Mouse (Mus musculus): Measurements from ENCODE around the gene Prkg1. TPM values are rescaled to one million over a fixed set of nuclear protein-coding genes. Genes with fewer than 3 reads are reported as not detected.

Prkg1 gene
- polyA plus RNA-seq, 1 experiment from 2014 or later = 0.74 TPM

DNA sequence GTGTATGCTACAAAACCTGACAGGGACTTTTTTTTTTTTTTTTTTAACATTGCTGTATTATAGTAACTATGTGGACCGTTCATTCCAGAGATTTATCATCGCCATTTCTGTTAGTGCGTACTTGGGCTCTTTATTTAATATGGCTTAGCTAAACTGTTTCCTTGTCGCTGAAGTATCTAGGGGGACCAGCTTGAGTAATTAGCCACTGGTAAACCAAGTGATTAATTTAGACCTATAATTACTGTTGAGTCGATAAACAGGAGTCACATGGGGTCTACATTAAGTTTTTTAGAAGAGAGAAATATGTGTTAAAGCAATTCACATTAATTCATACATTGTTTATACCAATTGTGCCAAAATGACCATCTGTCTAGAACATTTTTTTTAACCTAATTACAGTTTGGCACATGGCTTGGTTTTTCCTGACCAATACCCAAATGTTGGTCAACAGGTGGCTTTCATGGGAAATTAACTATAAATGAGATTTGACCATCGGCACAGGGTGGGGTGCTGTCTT is 605.8 kb downstream of the Prkg1 start:
- no peaks in the 10 kb centered on the region for H3K9me3 ChIP-seq (ENCODE audit: low read length)
- 84% methylated on average over 6 of the region's 6 CpGs for WGBS (ENCODE audit: insufficient replicate concordance)
- H3K4me3 ChIP-seq (ENCODE audit: low read depth, low read length) = no peak overlapping the region
- ATAC-seq (no peak), DNase-seq (no peak)
- no peaks in the 10 kb centered on the region for H3K36me3 ChIP-seq (replicated peaks; ENCODE audit: insufficient read depth, low read length)
- no peaks in the 10 kb centered on the region for H3K27me3 ChIP-seq (ENCODE audit: insufficient read depth, low read length)
- H3K27ac ChIP-seq (ENCODE audit: low read depth) = no peak overlapping the region
- TF ChIP-seq EP300 (IDR thresholded peaks at IDR 0.05; ENCODE audit: low read depth) = no peak
- TF ChIP-seq CTCF (IDR thresholded peaks at IDR 0.05; ENCODE audit: low read depth) = no peak
- H3K4me2 ChIP-seq (ENCODE audit: low read depth, low read length) = no peak overlapping the region
- H3K4me1 ChIP-seq (ENCODE audit: insufficient read depth) = no peaks in the 10 kb centered on the region
- no peak overlapping the region for H3K9ac ChIP-seq (replicated peaks)

DNA sequence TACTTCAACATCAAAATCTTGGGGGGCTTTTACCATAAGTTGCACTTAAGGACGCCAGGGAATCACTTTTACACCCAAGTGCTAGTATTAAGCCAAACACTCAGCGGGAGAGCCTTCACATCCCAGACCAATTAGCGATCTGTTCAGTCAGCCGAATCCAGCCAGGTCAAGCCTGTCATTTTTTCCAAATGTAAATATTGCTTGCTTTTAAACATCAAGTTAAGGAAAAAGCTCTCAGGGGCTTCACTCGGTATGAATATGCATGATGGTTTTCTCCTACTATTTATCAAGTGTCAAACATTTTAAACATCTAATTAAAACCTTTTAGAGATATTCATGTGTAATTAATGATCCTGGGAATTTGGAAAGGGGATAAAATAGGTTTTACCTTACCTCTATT is 611.4 kb downstream of the Prkg1 start:
- H3K27me3 ChIP-seq (ENCODE audit: insufficient read depth, low read length) = no peaks in the 10 kb centered on the region
- H3K36me3 ChIP-seq (replicated peaks; ENCODE audit: insufficient read depth, low read length) = no peaks in the 10 kb centered on the region
- no peak overlapping the region for H3K27ac ChIP-seq (ENCODE audit: low read depth)
- no peak overlapping the region for H3K9ac ChIP-seq (replicated peaks)
- no peak overlapping the region for H3K4me2 ChIP-seq (ENCODE audit: low read depth, low read length)
- H3K4me3 ChIP-seq (ENCODE audit: low read depth, low read length) = no peak overlapping the region
- no peak for TF ChIP-seq EP300 (IDR thresholded peaks at IDR 0.05; ENCODE audit: low read depth)
- TF ChIP-seq CTCF (IDR thresholded peaks at IDR 0.05; ENCODE audit: low read depth) = no peak
- 70% methylated on average over 5 of the region's 5 CpGs for WGBS (ENCODE audit: insufficient replicate concordance)
- H3K4me1 ChIP-seq (ENCODE audit: insufficient read depth) = no peaks in the 10 kb centered on the region
- H3K9me3 ChIP-seq (ENCODE audit: low read length) = no peaks in the 10 kb centered on the region
- no peak for DNase-seq
- ATAC-seq = no peak

GRCm38 (mm10) chr19:31149902-31150301 is 614.9 kb downstream of the Prkg1 start:
- no peak overlapping the region for H3K9ac ChIP-seq (replicated peaks)
- no peak overlapping the region for H3K4me3 ChIP-seq (ENCODE audit: low read depth, low read length)
- no peaks in the 10 kb centered on the region for H3K4me1 ChIP-seq (ENCODE audit: insufficient read depth)
- H3K27me3 ChIP-seq (ENCODE audit: insufficient read depth, low read length) = no peaks in the 10 kb centered on the region
- no peaks in the 10 kb centered on the region for H3K36me3 ChIP-seq (replicated peaks; ENCODE audit: insufficient read depth, low read length)
- TF ChIP-seq CTCF (IDR thresholded peaks at IDR 0.05; ENCODE audit: low read depth) (0 out of 2 replicates have a peak, but pooled peaks have one; percentile 11), EP300 (IDR thresholded peaks at IDR 0.05; ENCODE audit: low read depth) (no peak)
- DNase-seq (no peak), ATAC-seq (no peak)
- no peak overlapping the region for H3K27ac ChIP-seq (ENCODE audit: low read depth)
- H3K9me3 ChIP-seq (ENCODE audit: low read length) = no peaks in the 10 kb centered on the region
- WGBS (ENCODE audit: insufficient replicate concordance) = 82% methylated on average over 2 of the region's 2 CpGs
- H3K4me2 ChIP-seq (ENCODE audit: low read depth, low read length) = no peak overlapping the region

DNA sequence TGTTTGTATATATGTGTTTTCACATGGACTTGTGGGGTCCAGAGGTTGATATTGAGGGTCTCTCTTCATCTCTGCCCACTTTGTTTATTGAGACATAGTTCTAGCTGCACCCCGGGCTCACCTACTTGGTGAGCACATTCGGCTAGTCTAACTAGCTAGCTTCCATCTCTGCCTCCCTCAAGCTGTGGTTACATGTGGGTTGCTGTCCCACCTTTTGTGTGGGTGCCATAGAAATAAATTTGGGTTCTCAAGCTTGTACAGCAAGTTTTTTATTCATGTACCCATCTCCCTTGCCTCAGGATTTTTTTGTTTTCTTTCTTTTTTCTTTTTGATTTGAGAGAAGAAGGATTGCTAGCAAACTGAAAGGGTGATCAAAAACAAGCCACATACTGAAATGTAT is 617.4 kb downstream of the Prkg1 start:
- ATAC-seq = no peak
- Histone ChIP-seq H3K27ac (ENCODE audit: low read depth) (no peak overlapping the region), H3K4me1 (ENCODE audit: insufficient read depth) (no peaks in the 10 kb centered on the region), H3K27me3 (ENCODE audit: insufficient read depth, low read length) (no peaks in the 10 kb centered on the region), H3K9ac (replicated peaks) (no peak overlapping the region), H3K4me3 (ENCODE audit: low read depth, low read length) (no peak overlapping the region), H3K4me2 (ENCODE audit: low read depth, low read length) (no peak overlapping the region), H3K36me3 (replicated peaks; ENCODE audit: insufficient read depth, low read length) (no peaks in the 10 kb centered on the region), H3K9me3 (ENCODE audit: low read length) (no peaks in the 10 kb centered on the region)
- WGBS (ENCODE audit: insufficient replicate concordance) = 75% methylated on average over 2 of the region's 2 CpGs
- DNase-seq = no peak
- TF ChIP-seq CTCF (IDR thresholded peaks at IDR 0.05; ENCODE audit: low read depth) (no peak), EP300 (IDR thresholded peaks at IDR 0.05; ENCODE audit: low read depth) (no peak)

GRCm38 (mm10) chr19:31146156-31146555 is 618.7 kb downstream of the Prkg1 start:
- Histone ChIP-seq H3K36me3 (replicated peaks; ENCODE audit: insufficient read depth, low read length) (no peaks in the 10 kb centered on the region), H3K4me1 (ENCODE audit: insufficient read depth) (no peaks in the 10 kb centered on the region), H3K27me3 (ENCODE audit: insufficient read depth, low read length) (no peaks in the 10 kb centered on the region), H3K4me2 (ENCODE audit: low read depth, low read length) (no peak overlapping the region), H3K9ac (replicated peaks) (no peak overlapping the region), H3K9me3 (ENCODE audit: low read length) (no peaks in the 10 kb centered on the region), H3K27ac (ENCODE audit: low read depth) (no peak overlapping the region), H3K4me3 (ENCODE audit: low read depth, low read length) (no peak overlapping the region)
- DNase-seq (no peak), ATAC-seq (no peak)
- 69% methylated on average over 3 of the region's 3 CpGs for WGBS (ENCODE audit: insufficient replicate concordance)
- no peak for TF ChIP-seq CTCF (IDR thresholded peaks at IDR 0.05; ENCODE audit: low read depth)
- no peak for TF ChIP-seq EP300 (IDR thresholded peaks at IDR 0.05; ENCODE audit: low read depth)

- ATAC-seq (no peak), DNase-seq (no peak)
- Histone ChIP-seq H3K27me3 (ENCODE audit: insufficient read depth, low read length) (no peaks in the 10 kb centered on the region), H3K27ac (ENCODE audit: low read depth) (no peak overlapping the region), H3K9ac (replicated peaks) (no peak overlapping the region), H3K9me3 (ENCODE audit: low read length) (no peaks in the 10 kb centered on the region), H3K4me2 (ENCODE audit: low read depth, low read length) (no peak overlapping the region), H3K4me3 (ENCODE audit: low read depth, low read length) (no peak overlapping the region), H3K4me1 (ENCODE audit: insufficient read depth) (no peaks in the 10 kb centered on the region), H3K36me3 (replicated peaks; ENCODE audit: insufficient read depth, low read length) (no peaks in the 10 kb centered on the region)
- TF ChIP-seq EP300 (IDR thresholded peaks at IDR 0.05; ENCODE audit: low read depth) = no peak
- no peak for TF ChIP-seq CTCF (IDR thresholded peaks at IDR 0.05; ENCODE audit: low read depth)
- WGBS (ENCODE audit: insufficient replicate concordance) = 77% methylated on average over 7 of the region's 7 CpGs
Observed at GRCm38 (mm10) chr19:31141905-31142304, 622.9 kb downstream of the Prkg1 start.

- H3K36me3 ChIP-seq (replicated peaks; ENCODE audit: insufficient read depth, low read length) = no peaks in the 10 kb centered on the region
- no peak overlapping the region for H3K4me3 ChIP-seq (ENCODE audit: low read depth, low read length)
- TF ChIP-seq EP300 (IDR thresholded peaks at IDR 0.05; ENCODE audit: low read depth) (no peak), CTCF (IDR thresholded peaks at IDR 0.05; ENCODE audit: low read depth) (no peak)
- H3K4me1 ChIP-seq (ENCODE audit: insufficient read depth) = no peaks in the 10 kb centered on the region
- H3K27ac ChIP-seq (ENCODE audit: low read depth) = no peak overlapping the region
- WGBS (ENCODE audit: insufficient replicate concordance) = 54% methylated on average over 2 of the region's 2 CpGs
- DNase-seq = no peak
- no peaks in the 10 kb centered on the region for H3K27me3 ChIP-seq (ENCODE audit: insufficient read depth, low read length)
- H3K4me2 ChIP-seq (ENCODE audit: low read depth, low read length) = no peak overlapping the region
- no peak overlapping the region for H3K9ac ChIP-seq (replicated peaks)
- no peak for ATAC-seq
- no peaks in the 10 kb centered on the region for H3K9me3 ChIP-seq (ENCODE audit: low read length)
Observed at GRCm38 (mm10) chr19:31136316-31136715, 628.5 kb downstream of the Prkg1 start.
